Mouse (Mus musculus): ENCODE data around the gene Gm28551. TPM values are rescaled to one million over a fixed set of nuclear protein-coding genes. Genes with fewer than 3 reads are reported as not detected.
"Not testable (repeated sequence)": the region's sequence is repeated elsewhere in the genome, so short reads cannot be mapped to it uniquely, and the experiment has no call there.

Gm28551 gene
- under 1 TPM in 1 of 2 experiments, not detected in 1; 0.14 TPM for total RNA-seq (2021)
- 0.06 TPM in 1 of 2 replicates, not detected in the other for polyA plus RNA-seq (2012; rRNA removed)
- long read RNA-seq, partial matches to known transcripts, result 0 of 2 reads
- long read RNA-seq, other reads (novel, unspliced or antisense), result 2 of 2 reads

DNA sequence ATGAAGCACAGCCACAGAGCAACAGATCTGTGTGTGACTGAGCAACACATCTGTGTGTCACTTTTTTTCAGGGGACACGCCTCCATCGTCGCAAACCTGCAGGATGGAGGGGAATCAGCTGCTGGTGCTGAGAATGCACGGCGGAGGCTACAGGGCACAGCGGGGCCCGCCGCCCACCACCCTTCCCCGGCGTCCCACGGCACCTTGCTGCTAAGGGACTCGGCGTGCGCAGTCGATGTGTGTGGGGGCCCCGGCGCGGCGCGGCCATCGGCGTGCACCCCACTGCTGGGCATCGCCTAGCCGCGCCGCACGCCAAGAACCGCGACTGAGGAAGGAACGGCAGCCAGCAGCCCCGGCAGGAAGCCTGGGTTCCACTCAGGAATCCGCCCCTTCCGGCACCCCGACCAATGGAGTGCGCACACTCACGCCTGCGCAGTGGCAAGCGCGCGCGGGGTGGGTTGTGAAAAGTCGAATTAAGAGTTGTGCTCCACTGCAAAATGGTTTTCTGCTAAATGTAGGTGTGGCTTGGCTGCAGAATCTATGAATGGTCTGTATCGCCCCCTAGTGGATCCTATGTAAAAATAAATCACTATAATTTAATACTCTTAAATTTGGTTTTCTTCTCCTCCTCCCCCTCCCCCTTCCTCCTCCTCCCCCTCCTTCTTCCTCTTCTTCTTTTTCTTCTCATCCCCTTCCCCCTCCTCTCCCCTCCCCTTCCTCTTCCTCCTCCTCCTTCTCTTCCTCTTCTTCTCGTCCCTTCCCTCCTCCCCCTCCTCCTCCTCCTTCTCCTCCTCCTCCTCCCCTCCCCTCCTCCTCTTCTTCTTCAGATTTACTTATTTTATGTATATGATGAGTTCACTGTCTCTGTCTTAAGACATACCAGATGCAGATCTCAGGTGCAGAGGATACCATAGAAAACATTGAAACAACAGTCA is at the start of gene Gm28551, which contains the start of the genes Asdurf and Asnsd1:
Gm28551 (minus strand) TSS at position 341 of the 935 bp plus-strand sequence.
Asdurf (minus strand) TSS at position 293 of the 935 bp plus-strand sequence.
Asnsd1 (minus strand) TSS at position 426 of the 935 bp plus-strand sequence.
- Histone ChIP-seq H3K9ac (ENCODE audit: low read depth, low read length) (peak within 1 kb of the TSS; percentile 94), H3K36me3 (ENCODE audit: control insufficient read depth, insufficient read depth, low read length) (peaks cover 3% of the 10 kb centered on the region), H3K27me3 (ENCODE audit: control insufficient read depth, insufficient read depth, low read length) (no peaks in the 10 kb centered on the region), H3K27ac (peak within 1 kb of the TSS; percentile 85), H3K4me3 (peak within 1 kb of the TSS; percentile 94), H3K79me2 (replicated peaks; ENCODE audit: control insufficient read depth, insufficient read depth, low read length) (no peaks in the 10 kb centered on the region), H3K4me1 (ENCODE audit: control insufficient read depth, insufficient read depth, low read length) (peaks cover 3% of the 10 kb centered on the region)
- DNase-seq, result peak; percentile 98 to 99
- intact Hi-C loops (cut with DNase I), result loop anchor here (2.0 to 10.0 kb wide), 4 partner anchors 40 to 708 kb away; partner anchors contain the start of genes Gm28778, Ormdl1, Osgepl1 and Pms1
- TF ChIP-seq POLR2A (IDR thresholded peaks at IDR 0.05; ENCODE audit: insufficient read depth, low read depth, low read length), result peak; percentile 78
- 0 out of 2 replicates have a peak, but pooled peaks have one; percentile 30 for TF ChIP-seq EP300 (IDR thresholded peaks at IDR 0.05; ENCODE audit: insufficient read depth, low read depth, low read length)
- peak; percentile 79 for TF ChIP-seq CTCF (IDR thresholded peaks at IDR 0.05)
- WGBS, result 1% methylated on average over 36 of the region's 44 CpGs

DNA sequence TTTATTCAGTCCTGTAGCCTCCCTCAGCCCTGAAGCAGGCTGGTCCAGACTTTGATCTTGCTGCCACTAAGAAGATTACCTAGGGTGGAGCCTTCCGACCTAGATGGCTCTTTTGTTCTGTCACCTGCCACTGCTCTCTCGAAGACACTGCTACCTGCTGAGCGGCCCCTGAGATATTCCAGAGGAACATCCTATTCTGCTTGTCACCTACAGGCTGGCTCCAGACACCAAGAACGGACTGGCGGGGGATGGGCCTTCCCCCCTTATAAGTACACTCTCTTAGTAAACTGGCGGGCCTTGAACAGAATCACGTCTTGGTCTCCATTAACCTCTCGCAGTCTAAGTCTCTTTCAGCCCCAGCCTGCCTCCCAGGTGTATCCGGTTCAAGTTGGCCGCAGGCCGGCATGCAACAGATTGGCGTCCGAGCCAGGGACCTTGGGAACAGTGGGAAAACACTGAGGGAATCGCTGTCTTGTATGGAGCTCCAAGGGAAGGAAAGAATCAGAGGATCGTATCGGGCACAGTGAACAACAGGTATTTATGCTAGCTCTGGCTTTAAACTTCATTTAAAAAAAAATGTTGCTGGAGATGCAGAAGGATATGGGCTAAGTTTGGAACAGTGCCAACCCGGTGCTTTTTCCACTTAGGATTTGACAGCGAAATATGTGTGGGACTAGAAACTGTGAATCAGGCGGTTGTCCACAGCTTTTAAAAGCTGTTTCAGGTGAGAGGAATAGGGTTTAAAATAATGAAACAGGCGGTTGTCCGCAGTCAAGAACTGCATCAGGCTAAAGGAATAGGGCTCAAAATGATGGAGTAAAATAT is 41.7 kb upstream of the Gm28551 start:
- H3K79me2 ChIP-seq (replicated peaks; ENCODE audit: control insufficient read depth, insufficient read depth, low read length); H3K27me3 ChIP-seq (ENCODE audit: control insufficient read depth, insufficient read depth, low read length); H3K36me3 ChIP-seq (ENCODE audit: control insufficient read depth, insufficient read depth, low read length); H3K4me1 ChIP-seq (ENCODE audit: control insufficient read depth, insufficient read depth, low read length); H3K9ac ChIP-seq (ENCODE audit: low read depth, low read length); H3K27ac ChIP-seq; H3K4me3 ChIP-seq; intact Hi-C loops (cut with DNase I): not testable (repeated sequence)
- DNase-seq, result peak; percentile 8 to 32
- 21% methylated on average over 21 of the region's 21 CpGs for WGBS

DNA sequence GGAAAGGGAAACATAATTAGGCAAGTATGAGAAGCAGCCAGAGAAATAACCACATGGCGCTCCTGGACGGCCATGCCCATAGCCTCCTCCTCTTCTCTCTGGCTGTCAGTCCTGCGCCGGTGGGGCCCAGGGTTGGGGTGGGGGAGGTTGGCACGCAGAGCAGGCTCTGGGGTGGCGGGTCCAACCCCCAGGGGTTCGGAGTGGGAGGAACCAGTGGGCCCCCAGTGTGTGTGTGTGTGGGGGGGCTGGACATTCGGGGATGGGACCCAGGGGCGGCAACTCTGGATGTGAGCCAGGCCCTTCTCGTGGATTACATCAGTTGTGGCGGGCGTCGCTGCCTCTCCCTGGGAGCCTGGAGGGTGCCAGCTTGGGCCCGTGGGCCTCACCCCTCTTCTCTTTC is 36.3 kb upstream of the Gm28551 start:
- 95% methylated on average over 12 of the region's 14 CpGs for WGBS
- no peak overlapping the region for H3K9ac ChIP-seq (ENCODE audit: low read depth, low read length)
- no peaks in the 10 kb centered on the region for H3K27me3 ChIP-seq (ENCODE audit: control insufficient read depth, insufficient read depth, low read length)
- TF ChIP-seq POLR2A (IDR thresholded peaks at IDR 0.05; ENCODE audit: insufficient read depth, low read depth, low read length) (no peak), EP300 (IDR thresholded peaks at IDR 0.05; ENCODE audit: insufficient read depth, low read depth, low read length) (no peak), CTCF (IDR thresholded peaks at IDR 0.05) (no peak)
- H3K27ac ChIP-seq, result no peak overlapping the region
- H3K36me3 ChIP-seq (ENCODE audit: control insufficient read depth, insufficient read depth, low read length), result no peaks in the 10 kb centered on the region
- H3K79me2 ChIP-seq (replicated peaks; ENCODE audit: control insufficient read depth, insufficient read depth, low read length), result no peaks in the 10 kb centered on the region
- intact Hi-C loops (cut with DNase I), result no loop called here
- H3K4me3 ChIP-seq, result no peak overlapping the region
- H3K4me1 ChIP-seq (ENCODE audit: control insufficient read depth, insufficient read depth, low read length), result no peaks in the 10 kb centered on the region
- DNase-seq, result no peak

DNA sequence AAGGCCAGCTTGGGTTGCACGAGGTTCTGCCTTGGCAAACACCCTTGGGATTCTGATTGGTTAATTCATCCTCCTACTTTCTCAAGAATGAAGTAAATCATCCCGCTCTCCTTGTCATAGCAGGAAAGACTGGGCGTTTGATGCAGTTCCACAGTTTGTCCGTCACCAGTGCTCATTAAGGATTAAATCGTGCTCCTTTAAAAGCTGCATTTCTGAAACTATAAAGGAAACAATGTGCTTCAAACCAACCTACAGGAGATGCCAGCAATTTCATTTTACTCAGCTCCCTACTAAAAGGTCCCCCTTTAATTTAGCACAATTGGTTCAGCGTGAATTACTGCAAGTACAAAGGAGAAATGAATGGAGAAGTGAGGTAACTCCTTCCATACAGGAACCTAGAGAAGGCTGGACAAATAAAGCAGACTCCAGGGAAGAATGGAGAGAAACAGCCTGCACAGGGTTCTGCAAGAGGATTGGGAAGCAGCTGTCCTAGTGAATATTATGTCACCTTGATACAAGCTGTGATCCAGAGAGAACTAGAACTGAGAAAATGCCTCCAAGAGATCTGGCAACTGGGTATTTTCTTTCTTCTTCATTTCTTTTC is 31.7 kb upstream of the Gm28551 start:
- Histone ChIP-seq H3K4me3 (no peak overlapping the region), H3K36me3 (ENCODE audit: control insufficient read depth, insufficient read depth, low read length) (no peaks in the 10 kb centered on the region), H3K9ac (ENCODE audit: low read depth, low read length) (no peak overlapping the region), H3K27ac (no peak overlapping the region), H3K4me1 (ENCODE audit: control insufficient read depth, insufficient read depth, low read length) (no peaks in the 10 kb centered on the region), H3K79me2 (replicated peaks; ENCODE audit: control insufficient read depth, insufficient read depth, low read length) (no peaks in the 10 kb centered on the region), H3K27me3 (ENCODE audit: control insufficient read depth, insufficient read depth, low read length) (no peaks in the 10 kb centered on the region)
- intact Hi-C loops (cut with DNase I), result no loop called here
- no peak for DNase-seq
- WGBS, result 84% methylated on average over 6 of the region's 6 CpGs
- TF ChIP-seq EP300 (IDR thresholded peaks at IDR 0.05; ENCODE audit: insufficient read depth, low read depth, low read length) (no peak), CTCF (IDR thresholded peaks at IDR 0.05) (no peak), POLR2A (IDR thresholded peaks at IDR 0.05; ENCODE audit: insufficient read depth, low read depth, low read length) (no peak)

DNA sequence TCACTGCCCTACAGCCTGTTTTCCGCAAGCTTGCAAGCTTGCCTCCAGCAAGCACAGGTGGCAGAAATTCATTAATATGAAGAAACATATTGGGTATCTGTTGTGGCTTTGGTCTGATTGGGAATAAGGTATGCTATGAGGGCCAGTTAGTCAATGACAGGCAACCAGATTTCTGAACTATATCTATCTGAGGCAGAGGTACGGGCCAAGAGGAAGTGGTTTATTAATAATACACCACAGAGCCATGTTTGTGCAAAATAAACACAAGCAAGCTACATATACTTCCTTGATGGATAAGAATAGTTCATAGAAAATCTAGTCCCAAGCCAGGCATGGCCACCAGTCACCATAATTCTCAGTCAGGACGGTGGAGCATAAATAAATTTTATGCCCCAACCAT is 25.3 kb upstream of the Gm28551 start:
- TF ChIP-seq CTCF (IDR thresholded peaks at IDR 0.05) (no peak), EP300 (IDR thresholded peaks at IDR 0.05; ENCODE audit: insufficient read depth, low read depth, low read length) (no peak), POLR2A (IDR thresholded peaks at IDR 0.05; ENCODE audit: insufficient read depth, low read depth, low read length) (no peak)
- 66% methylated on average over 3 of the region's 3 CpGs for WGBS
- DNase-seq, result no peak
- H3K27me3 ChIP-seq (ENCODE audit: control insufficient read depth, insufficient read depth, low read length), result no peaks in the 10 kb centered on the region
- no peak overlapping the region for H3K9ac ChIP-seq (ENCODE audit: low read depth, low read length)
- H3K36me3 ChIP-seq (ENCODE audit: control insufficient read depth, insufficient read depth, low read length), result no peaks in the 10 kb centered on the region
- H3K4me3 ChIP-seq, result no peak overlapping the region
- no peaks in the 10 kb centered on the region for H3K79me2 ChIP-seq (replicated peaks; ENCODE audit: control insufficient read depth, insufficient read depth, low read length)
- intact Hi-C loops (cut with DNase I), result no loop called here
- no peaks in the 10 kb centered on the region for H3K4me1 ChIP-seq (ENCODE audit: control insufficient read depth, insufficient read depth, low read length)
- no peak overlapping the region for H3K27ac ChIP-seq

DNA sequence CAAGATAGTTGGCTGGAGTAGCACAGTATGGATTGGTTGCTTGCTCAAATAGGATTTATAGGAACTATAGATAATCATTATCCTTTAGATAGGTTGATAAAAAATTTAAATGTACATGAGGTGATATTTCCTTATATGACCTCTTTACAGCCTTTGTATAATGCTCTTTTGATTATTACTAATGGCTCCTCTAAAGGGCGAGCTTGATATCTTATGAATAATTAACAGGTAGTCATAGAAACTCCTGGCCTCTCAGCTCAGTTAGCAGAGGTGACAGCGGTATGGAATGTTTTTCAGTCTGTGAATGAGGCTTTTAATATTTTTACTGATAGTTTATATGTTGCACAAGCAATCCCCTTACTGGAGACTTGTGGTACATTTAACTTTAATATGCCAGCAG is 23.5 kb upstream of the Gm28551 start:
- DNase-seq, H3K4me3 ChIP-seq: not testable (repeated sequence)
- WGBS, result 91% methylated on average over 2 of the region's 2 CpGs

More for the DNA sequence above, 23.5 kb upstream of the Gm28551 start:
- H3K9ac ChIP-seq (ENCODE audit: low read depth, low read length); intact Hi-C loops (cut with DNase I); H3K27ac ChIP-seq; H3K27me3 ChIP-seq (ENCODE audit: control insufficient read depth, insufficient read depth, low read length); H3K36me3 ChIP-seq (ENCODE audit: control insufficient read depth, insufficient read depth, low read length); H3K4me1 ChIP-seq (ENCODE audit: control insufficient read depth, insufficient read depth, low read length); H3K79me2 ChIP-seq (replicated peaks; ENCODE audit: control insufficient read depth, insufficient read depth, low read length): not testable (repeated sequence)

Data from heart, adult 2 months (tissue).